Mouse (Mus musculus) ES-Bruce4 (cell line): ENCODE results near the gene Pde5a. TPM values are rescaled to one million over a fixed set of nuclear protein-coding genes. Genes with fewer than 3 reads are reported as not detected.

Source experiments
- H3K27ac ChIP-seq: 2 replicates; pipeline ENCODE4 v1.5.1; 2012; ENCODE audit warnings: low read length, inconsistent platforms; ENCODE audit not compliant: insufficient read depth
- H3K27me3 ChIP-seq: 2 replicates; pipeline ENCODE4 v1.6.1; 2012; ENCODE audit warnings: mild to moderate bottlenecking, low read length, inconsistent platforms; ENCODE audit not compliant: control insufficient read depth, poor library complexity, insufficient read depth, severe bottlenecking
- H3K36me3 ChIP-seq: 2 replicates; pipeline ENCODE4 v1.6.1; 2012; ENCODE audit warnings: inconsistent platforms, mild to moderate bottlenecking, low read length, moderate library complexity; ENCODE audit not compliant: control insufficient read depth, poor library complexity, insufficient read depth, severe bottlenecking
- H3K4me1 ChIP-seq: one replicate; pipeline ENCODE4 v1.8.1; 2011; ENCODE audit warnings: low read length; ENCODE audit not compliant: control insufficient read depth, insufficient read depth
- H3K4me3 ChIP-seq: 2 replicates; pipeline ENCODE4 v1.5.1; 2011; ENCODE audit warnings: low read depth, mild to moderate bottlenecking, low read length
- H3K9ac ChIP-seq: 2 replicates; pipeline ENCODE4 v1.6.1; 2012; ENCODE audit warnings: low read depth, mild to moderate bottlenecking, inconsistent platforms; ENCODE audit not compliant: poor library complexity, severe bottlenecking
- H3K9me3 ChIP-seq: replicated peaks from 2 replicates; pipeline ENCODE4 v1.6.1; 2012; ENCODE audit warnings: mild to moderate bottlenecking, low read length, inconsistent platforms; ENCODE audit not compliant: control insufficient read depth, poor library complexity, insufficient read depth, severe bottlenecking
- CTCF ChIP-seq: IDR thresholded peaks from one replicate; pipeline ENCODE4 v1.8.1; 2011; ENCODE audit warnings: low read depth, low read length
- EP300 ChIP-seq: IDR thresholded peaks from 2 replicates; pipeline ENCODE4 v1.6.1; 2011; ENCODE audit warnings: low read depth, low read length; ENCODE audit not compliant: insufficient read depth
- POLR2A ChIP-seq: IDR thresholded peaks from one replicate; pipeline ENCODE4 v1.8.1; 2011; ENCODE audit warnings: low read length; ENCODE audit not compliant: insufficient read depth
- polyA plus RNA-seq: library from polyadenylated mRNA; stranded (reverse); fragments of >200 nt; gene quantifications from 2 replicates; pipeline ENCODE4 v1.2.4, GENCODE M21; 2011; ENCODE audit warnings: low read depth; ENCODE audit not compliant: missing spikeins, insufficient read depth, insufficient read length

Pde5a gene
- polyA plus RNA-seq, 1 experiment, result 9.5 TPM

DNA sequence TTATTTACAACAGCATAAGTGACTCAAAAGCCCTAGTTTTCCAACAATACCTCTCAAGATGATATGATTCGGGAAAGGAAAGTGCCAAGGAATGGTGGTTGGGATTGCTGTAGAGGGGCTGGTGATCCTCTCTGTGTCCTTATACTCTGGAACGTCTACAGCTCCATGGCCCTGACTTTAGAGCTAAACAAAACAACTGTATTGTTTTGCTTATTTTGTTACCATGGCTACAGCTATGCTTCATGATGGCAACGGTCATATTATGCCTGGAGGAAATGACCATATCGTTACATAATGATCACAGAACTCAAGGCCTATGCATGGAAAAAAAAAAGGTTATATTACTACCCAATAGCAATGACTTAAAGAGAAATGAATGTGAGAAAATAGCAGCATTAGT, 32.1 kb upstream of the Pde5a start:
- Histone ChIP-seq H3K27ac (no peak overlapping the region), H3K9ac (no peak overlapping the region), H3K4me3 (no peak overlapping the region), H3K36me3 (no peaks in the 10 kb centered on the region), H3K4me1 (no peaks in the 10 kb centered on the region), H3K9me3 (no peaks in the 10 kb centered on the region), H3K27me3 (no peaks in the 10 kb centered on the region)
- TF ChIP-seq POLR2A (no peak), CTCF (no peak), EP300 (no peak)

DNA sequence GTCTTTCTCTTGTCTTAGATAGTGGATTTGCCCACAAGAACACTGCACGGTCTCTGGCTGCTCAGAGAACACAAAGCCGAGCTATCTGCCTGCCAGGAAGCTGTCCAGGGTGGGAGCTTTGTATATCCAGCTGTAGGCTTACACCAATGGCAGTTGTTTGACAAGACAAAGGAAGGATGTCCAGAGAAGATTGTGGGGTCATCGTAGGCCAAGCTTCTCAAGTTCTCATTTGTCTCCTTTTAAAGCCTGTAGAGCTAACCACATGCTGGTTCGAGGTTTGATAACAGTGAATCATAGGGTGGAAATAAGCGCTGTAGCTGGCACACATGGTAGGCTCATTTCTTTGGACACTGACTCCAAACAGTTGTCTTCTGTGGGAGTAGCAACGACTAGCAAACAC, 24.5 kb upstream of the Pde5a start:
- H3K4me3 ChIP-seq, result no peak overlapping the region
- TF ChIP-seq EP300 (no peak), CTCF (no peak), POLR2A (no peak)
- H3K4me1 ChIP-seq, result no peaks in the 10 kb centered on the region
- no peak overlapping the region for H3K27ac ChIP-seq
- no peaks in the 10 kb centered on the region for H3K36me3 ChIP-seq
- no peak overlapping the region for H3K9ac ChIP-seq
- H3K27me3 ChIP-seq, result no peaks in the 10 kb centered on the region
- H3K9me3 ChIP-seq, result no peaks in the 10 kb centered on the region

DNA sequence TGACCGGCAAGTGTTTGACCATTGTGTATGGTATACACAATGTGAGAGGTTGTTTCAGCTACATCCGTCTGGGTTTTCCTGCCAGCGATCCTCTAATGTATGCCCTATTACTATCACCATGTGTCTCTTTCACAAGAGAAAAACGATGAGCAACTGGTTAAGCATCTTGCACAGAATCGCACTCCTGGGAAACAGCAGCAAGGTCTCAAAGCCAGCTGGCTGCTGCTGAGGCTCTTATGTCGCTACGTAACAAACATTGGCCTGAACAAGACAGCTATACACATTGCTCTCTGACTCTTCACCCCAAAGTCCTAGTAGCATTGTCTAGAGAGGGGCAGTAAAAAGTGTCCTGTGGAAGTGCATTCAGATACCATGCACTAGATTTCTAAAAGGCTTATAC, 23.5 kb upstream of the Pde5a start:
- Histone ChIP-seq H3K9me3 (no peaks in the 10 kb centered on the region), H3K4me1 (no peaks in the 10 kb centered on the region), H3K9ac (no peak overlapping the region), H3K27ac (no peak overlapping the region), H3K4me3 (no peak overlapping the region), H3K36me3 (no peaks in the 10 kb centered on the region), H3K27me3 (no peaks in the 10 kb centered on the region)
- no peak for TF ChIP-seq EP300
- no peak for TF ChIP-seq POLR2A
- no peak for TF ChIP-seq CTCF

GRCm38 (mm10) chr3:122708485-122708884, 20.3 kb upstream of the Pde5a start:
- TF ChIP-seq CTCF, result no peak
- TF ChIP-seq POLR2A, result no peak
- no peak for TF ChIP-seq EP300
- Histone ChIP-seq H3K27me3 (no peaks in the 10 kb centered on the region), H3K36me3 (no peaks in the 10 kb centered on the region), H3K9me3 (no peaks in the 10 kb centered on the region), H3K4me3 (no peak overlapping the region), H3K4me1 (no peaks in the 10 kb centered on the region), H3K9ac (no peak overlapping the region), H3K27ac (no peak overlapping the region)

DNA sequence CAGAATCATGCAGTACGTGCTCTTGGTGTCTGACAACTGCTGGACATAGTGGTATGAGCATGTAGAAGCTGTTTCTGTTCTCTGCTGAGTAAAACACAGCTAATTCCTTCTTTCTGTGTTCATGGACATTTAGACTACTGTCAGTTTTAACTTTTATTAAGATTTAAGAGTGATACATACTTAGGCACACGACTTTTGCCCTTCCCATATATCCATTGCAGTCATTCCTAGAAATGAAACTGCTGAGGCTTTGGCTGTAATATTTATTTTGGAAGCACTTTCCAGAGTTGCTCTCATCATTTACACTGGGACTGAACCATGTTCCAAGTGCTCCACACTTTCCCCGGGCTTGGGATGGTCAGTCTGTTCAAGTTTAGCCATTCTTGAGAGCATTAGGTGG, 18.6 kb upstream of the Pde5a start:
- Histone ChIP-seq H3K36me3 (no peaks in the 10 kb centered on the region), H3K9me3 (no peaks in the 10 kb centered on the region), H3K9ac (no peak overlapping the region), H3K4me3 (no peak overlapping the region), H3K27ac (no peak overlapping the region), H3K4me1 (no peaks in the 10 kb centered on the region), H3K27me3 (no peaks in the 10 kb centered on the region)
- TF ChIP-seq EP300 (no peak), POLR2A (no peak), CTCF (no peak)

DNA sequence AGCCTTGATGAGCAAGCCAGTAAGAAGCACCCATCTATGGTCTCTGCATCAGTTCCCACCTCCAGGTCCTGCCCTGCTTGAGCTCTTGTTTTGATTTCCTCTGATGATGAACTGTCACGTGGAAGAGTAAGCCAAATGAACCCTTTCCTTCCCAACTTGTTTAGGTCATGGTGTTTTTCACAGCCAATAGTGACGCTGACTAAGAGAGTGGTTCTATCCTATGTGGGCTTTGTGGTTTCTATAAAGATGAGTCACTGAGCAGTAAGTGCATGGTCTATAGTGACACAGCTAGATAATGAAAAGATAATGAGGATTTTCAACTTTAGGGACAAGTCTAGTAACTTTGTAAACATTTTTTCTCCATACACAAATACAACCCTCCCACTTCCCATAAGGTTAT, 10.1 kb upstream of the Pde5a start:
- TF ChIP-seq POLR2A (no peak), EP300 (no peak), CTCF (no peak)

More for the DNA sequence above, 10.1 kb upstream of the Pde5a start:
- H3K4me3 ChIP-seq, result no peak overlapping the region
- no peaks in the 10 kb centered on the region for H3K9me3 ChIP-seq
- no peak overlapping the region for H3K27ac ChIP-seq
- no peaks in the 10 kb centered on the region for H3K27me3 ChIP-seq
- H3K36me3 ChIP-seq, result no peaks in the 10 kb centered on the region
- H3K4me1 ChIP-seq, result no peaks in the 10 kb centered on the region
- H3K9ac ChIP-seq, result no peak overlapping the region
